Mouse (Mus musculus): ENCODE measurements around the gene Fcf1. TPM values are rescaled to one million over a fixed set of nuclear protein-coding genes. Genes with fewer than 3 reads are reported as not detected.
A peak's percentile ranks its signal among the peaks of the same experiment; 100 is the strongest.

Gene Fcf1
- total RNA-seq (2022): 10 to 100 TPM; 29.7 to 39.9 (median 35.4) TPM

DNA sequence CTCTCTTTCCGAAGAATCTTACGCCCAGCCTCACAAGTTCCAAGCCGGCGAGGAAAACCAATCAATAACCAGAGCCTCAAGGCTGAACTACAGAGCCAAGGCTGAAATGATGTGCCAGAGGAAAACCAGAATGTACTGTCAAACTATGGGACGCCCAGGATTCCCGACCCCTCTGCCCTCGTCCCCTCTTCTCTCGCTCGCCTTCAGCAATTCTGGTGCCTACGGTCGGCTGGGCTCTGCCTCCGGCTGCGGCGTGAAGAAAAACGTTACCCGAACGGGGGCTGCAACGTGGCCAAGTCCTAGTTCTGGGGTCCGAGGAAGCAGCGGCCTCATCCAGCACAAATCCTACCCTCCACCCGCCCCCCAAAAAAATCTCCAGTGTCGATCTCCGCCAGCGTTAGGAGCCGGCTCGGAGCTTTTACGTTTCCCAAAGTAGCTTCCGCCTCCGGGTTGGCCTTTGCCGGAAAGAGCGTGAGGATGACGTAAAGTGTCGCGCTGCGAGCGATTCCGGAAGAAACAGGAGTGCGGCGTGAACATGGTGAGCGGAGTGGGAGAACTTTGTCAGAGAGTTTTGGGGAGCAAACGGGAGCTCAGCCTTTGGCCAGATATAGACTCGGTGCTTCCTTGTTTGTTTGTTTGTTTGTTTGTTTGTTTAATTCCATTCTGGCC is at the start of gene Fcf1, which contains the start of gene Arel1:
Gene Fcf1, plus strand, starts transcription at position 470 of the 669 bp plus-strand sequence.
Gene Arel1, minus strand, starts transcription at position 473 of the 669 bp plus-strand sequence.
- peak; percentile 84 to 86 for DNase-seq (ENCODE audit: low spot score in 2 of 2)

- no peak for DNase-seq (ENCODE audit: low spot score in 2 of 2)
Observed at GRCm38 (mm10) chr12:84921881-84922419, 48.7 kb upstream of the Fcf1 start.

DNA sequence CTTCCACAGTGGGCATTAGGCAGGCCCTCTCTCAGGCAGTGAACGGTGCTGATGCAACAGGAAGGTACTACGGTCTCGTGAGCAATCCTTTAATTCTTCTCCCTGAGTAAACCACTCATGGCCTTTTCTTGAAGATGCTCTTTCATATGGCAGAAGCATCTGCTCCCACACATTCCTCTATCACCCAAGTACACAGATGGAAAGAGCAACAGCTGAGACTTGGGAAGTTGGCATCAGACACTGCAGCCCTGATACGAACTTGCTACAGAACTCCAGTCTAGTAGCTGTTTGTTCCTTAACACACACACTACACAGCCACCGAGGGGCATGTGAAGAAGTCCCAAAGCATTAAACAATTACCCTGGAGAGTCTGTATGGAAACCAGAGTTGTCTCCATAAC is 46.4 kb upstream of the Fcf1 start:
- DNase-seq (ENCODE audit: low spot score in 2 of 2): no peak

DNA sequence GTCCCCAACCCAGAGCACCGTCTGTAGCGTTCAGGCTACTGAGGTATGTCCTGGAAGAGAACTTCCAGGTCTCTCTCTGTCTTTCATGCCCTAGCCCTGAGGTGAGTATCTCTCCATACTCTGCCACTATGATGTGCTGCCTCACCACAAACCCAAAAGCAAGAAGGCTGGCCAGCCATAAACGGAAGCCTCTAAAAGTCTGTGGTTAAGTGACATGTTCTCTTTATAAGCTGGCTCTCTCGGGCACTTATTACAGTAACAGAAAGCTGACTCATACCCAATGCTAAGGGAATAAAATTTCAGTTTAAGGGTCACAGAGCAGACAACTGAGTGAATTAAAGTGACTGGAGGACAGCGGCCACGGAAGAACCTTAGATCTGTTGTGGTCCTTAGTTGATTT is 44.2 kb upstream of the Fcf1 start:
- DNase-seq (ENCODE audit: low spot score in 2 of 2): no peak

- DNase-seq (ENCODE audit: low spot score in 2 of 2): no peak
Observed at GRCm38 (mm10) chr12:84932210-84932609, 38.5 kb upstream of the Fcf1 start.

DNA sequence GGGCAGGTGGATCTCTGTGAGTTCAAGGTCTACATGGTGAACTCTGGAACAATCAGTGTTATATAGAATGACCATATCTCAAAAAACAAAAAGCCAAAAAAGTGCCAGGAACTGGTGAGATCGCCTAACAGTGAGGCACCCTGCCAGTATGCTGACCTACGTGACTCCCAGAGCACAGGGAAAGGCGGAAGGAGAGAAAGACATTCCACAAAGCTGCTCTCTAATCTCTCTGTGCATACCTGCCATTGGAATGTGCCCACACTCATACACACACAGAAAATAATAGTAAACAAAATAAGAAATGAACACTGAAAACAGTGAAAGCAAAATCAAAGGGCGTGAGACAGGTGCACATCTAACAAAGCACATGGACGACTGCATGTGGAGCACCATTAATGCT is 35.4 kb upstream of the Fcf1 start:
- DNase-seq (ENCODE audit: low spot score in 2 of 2): no peak

GRCm38 (mm10) chr12:84939117-84939516 is 31.6 kb upstream of the Fcf1 start:
- no peak for DNase-seq (ENCODE audit: low spot score in 2 of 2)

DNA sequence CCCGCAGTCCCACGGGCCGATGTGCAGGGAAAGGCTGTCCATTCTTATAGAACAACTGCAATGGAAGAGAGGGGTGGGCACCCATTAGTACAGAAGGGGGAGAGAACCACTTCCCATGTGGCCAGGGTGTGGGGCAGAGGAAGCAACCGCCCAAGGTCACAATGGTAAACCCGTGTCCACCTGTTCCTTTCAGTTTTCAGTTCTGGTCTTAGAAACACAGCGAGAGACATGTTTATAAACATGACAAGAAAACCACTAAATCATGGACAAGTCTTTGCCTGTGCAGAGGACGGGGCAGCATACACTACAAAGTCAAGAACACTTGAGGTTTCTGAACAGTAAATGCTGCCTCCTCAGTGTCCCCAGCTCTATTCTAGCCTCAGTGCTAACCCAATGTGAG is 30.4 kb upstream of the Fcf1 start:
- DNase-seq (ENCODE audit: low spot score in 2 of 2): no peak

DNA sequence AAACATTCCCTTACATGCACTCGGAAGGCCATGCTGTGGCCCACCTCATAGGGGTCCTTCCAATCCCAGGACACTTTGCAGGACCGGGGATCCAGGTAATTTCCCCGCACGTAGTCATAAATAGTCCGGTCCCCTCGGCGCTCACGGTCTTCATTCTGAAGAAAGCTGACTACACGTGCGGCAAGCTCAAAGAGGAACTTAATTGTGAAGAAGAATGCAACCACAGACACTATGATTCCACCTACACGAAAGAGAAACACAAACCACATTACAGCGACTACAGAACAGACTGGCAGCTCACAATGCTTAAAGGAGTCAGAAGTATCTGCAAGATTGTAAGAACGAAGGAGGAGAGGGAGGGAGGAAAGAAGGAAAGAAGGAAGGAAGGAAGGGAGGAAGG is 29.0 kb upstream of the Fcf1 start:
- no peak for DNase-seq (ENCODE audit: low spot score in 2 of 2)

GRCm38 (mm10) chr12:84943006-84943952 is 27.4 kb upstream of the Fcf1 start:
- no peak for DNase-seq (ENCODE audit: low spot score in 2 of 2)

DNA sequence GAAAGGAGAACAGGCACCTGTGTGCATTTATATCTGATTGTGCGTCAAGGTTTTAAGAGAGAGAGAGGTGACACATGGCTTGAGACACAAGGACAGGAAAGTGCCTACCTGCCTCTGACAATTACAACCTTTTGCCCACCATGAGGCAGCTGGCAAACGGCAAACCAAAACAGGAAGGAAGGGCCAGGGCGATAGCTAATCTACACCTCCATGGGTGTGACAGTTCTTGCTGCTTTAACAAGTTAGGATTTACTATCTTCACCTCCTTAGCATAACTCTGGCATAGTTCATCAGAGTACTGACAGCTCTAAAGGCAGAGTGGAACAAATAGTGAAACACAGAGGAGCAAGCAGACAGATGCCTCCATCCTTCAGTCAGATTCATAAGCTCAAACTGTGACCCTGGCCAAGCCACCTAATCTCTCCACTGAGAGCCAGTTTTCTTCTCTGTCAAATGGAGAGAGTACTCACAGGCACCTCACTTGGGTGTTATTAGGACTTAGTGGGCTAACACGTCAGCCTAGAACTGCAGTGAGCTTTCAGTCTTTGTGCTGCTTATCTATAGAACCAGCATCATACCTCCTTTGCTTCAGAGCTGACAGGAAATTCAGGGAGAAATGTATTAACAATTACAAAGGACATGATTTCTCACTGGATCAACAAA is 26.4 kb upstream of the Fcf1 start:
- DNase-seq (ENCODE audit: low spot score in 2 of 2): no peak

GRCm38 (mm10) chr12:84944813-84945553 is 25.7 kb upstream of the Fcf1 start:
- DNase-seq (ENCODE audit: low spot score in 2 of 2): no peak

DNA sequence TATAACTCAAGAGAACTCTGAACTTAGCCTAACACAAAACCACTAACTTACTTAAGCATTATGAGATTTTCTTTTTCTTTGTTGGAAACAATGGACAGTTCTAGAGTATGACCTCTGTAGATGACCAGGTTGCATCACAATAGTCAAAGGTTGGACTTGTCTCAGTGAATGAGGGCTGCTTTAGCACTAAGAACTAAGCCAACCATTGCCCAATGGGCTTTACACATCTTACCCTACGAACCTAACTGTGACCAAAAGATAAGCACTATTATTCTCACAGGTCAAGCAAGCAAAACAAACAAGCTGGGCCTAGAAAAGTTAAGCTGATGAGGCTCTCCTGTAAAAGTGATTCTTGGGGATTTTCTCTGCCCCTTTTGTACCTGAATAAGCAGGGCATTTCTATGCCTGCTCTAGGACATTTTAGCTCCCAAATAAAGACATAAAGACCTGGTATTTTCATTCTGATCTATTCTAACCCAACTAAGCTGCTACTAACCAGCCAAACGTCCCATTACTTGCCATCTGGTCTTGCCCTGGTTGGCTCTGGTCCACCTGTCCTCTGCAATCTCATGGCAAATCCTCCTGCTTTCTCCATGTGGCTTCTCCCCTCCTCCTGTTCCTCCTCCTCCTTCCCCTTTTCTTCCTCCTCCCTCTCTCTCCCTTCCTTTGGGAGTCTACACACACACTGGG is 22.7 kb upstream of the Fcf1 start:
- DNase-seq (ENCODE audit: low spot score in 2 of 2): no peak

DNA sequence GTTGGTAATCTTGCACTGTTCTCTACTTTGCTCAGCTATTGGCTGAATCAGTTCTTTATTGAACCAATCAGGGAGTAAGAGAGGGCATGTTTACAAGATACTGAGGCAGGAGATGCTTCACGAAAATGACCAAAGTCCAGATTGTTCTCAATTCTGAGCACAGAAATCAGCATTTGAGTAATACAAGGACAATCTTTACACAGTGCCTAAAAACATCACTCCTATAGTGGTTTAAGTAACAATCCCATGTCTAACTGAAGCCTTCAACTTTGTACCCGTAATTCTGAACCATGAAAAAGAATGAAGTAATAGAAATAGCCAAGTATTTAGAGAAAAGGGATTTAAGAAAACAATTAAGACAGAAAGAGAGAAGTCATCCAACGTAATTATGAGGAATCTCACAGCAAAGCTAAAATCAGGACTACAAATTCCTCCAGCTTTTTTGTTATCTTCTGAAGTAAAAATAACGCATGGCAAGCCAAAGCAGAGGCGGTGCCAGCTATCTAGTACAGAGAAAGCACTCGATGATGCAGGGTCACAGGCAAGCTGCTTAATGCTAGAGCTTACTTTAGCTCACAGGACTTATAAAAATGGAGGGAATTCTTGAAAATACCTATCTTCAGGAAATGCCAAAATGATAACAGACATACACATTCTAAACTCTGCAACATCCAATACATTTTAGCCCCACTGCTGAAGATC is 22.0 kb upstream of the Fcf1 start:
- DNase-seq (ENCODE audit: low spot score in 2 of 2): no peak

GRCm38 (mm10) chr12:84950763-84951162 is 19.9 kb upstream of the Fcf1 start:
- no peak for DNase-seq (ENCODE audit: low spot score in 2 of 2)

DNA sequence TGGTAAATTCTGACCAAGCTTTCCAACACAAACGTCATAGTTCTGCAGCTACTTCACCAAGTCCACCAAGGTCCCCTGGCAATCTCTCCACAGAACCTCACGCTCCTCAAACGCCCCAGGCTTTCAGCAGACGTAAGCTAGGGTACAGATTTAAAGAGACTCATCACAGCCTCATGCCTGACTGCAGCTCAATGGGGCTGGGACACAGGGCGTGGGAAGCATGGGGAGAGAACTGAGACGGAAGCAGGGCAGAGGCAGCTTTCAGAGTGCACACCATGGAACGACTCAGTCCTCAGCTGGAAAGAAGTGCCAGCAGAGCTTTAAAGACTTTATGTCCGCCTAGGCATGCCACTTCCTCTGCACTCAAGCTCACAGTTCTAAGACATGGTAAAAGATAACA is 19.2 kb upstream of the Fcf1 start:
- DNase-seq (ENCODE audit: low spot score in 2 of 2): no peak

DNA sequence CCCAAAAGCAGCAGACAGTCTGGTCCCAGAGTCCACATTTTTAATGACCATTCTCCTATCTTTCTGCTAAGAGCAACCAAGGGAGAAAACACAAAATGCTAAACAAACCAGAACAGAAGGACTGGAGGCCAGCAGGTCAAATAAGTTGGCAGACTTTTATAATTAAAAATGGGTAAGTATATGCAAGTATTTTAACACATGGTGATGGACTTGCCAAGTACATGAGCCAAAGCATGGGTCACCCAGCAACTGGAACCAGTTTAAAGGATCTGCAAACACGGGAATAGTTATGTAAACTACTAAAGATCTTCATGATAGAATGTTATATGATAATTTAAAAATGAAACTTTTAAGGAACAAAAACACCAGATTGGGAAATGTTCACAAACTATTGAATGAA is 18.3 kb upstream of the Fcf1 start:
- DNase-seq (ENCODE audit: low spot score in 2 of 2): no peak

DNA sequence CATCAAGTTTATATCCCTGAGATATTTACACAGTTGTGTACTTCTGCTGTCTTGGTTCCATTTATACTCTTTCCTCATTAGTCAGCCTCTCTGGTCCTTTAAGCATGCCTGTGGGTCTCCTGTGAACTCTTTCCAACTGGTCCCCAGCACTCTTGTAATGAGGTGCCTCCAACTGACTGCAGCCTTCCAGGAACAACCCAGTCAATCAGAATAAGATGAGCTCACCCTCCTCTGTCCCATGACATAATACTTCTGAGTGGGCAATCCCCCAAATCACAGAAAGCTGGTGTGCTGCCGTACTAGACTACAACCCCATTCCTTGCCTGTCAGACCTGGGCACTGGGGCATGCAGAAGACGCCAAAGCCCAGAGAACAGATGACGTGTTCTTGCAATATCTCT is 14.4 kb upstream of the Fcf1 start:
- no peak for DNase-seq (ENCODE audit: low spot score in 2 of 2)

- no peak for DNase-seq (ENCODE audit: low spot score in 2 of 2)
Observed at GRCm38 (mm10) chr12:84958794-84959356, 11.8 kb upstream of the Fcf1 start.

DNA sequence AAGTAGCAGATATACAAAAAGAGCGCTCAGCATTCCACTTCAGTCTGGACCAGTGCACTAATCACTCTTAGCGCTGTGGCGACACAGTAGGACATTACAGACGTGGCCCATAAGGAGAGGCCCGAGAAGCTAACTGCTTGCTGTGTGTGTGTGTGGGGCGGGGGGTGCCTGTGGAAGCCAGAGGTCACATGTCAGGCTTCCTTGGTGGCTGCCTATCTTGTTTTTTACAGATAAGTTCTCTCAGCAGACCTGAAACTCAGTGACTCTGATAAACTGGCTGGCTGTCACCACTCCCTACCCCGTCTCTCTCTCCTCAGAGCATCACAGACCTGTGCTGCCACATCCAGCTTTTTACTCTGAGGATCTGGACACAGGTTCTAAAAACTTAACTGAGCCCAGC is 8.1 kb upstream of the Fcf1 start:
- DNase-seq (ENCODE audit: low spot score in 2 of 2): no peak
